Mouse (Mus musculus) neural tube, embryonic 11.5 days (tissue): ENCODE results near the gene Dlgap1. TPM values are rescaled to one million over a fixed set of nuclear protein-coding genes. Genes with fewer than 3 reads are reported as not detected.

Experiments used
- ATAC-seq: fragments of 200-750 bp; cut with Nextera tagmentation; 2 replicates; pipeline ENCODE4 v1.8.0; 2017; ENCODE audit warnings: moderate number of reproducible peaks, mild to moderate bottlenecking, moderate TSS enrichment, moderate library complexity; ENCODE audit not compliant: insufficient read depth, low FRiP score, low TSS enrichment
- DNase-seq: peaks from one replicate; pipeline ENCODE4 v3.0.0-alpha.2; 2015; ENCODE audit warnings: low spot score
- H3K27ac ChIP-seq: fragments of 300-500 bp; sonication (generic); 2 replicates; pipeline ENCODE4 v1.5.1; 2014; ENCODE audit warnings: low read depth, mild to moderate bottlenecking, low read length
- H3K27me3 ChIP-seq: fragments of 300-500 bp; sonication (generic); 2 replicates; pipeline ENCODE4 v1.6.1; 2014; ENCODE audit warnings: mild to moderate bottlenecking, low read length, mixed read lengths; ENCODE audit not compliant: control insufficient read depth, insufficient read depth
- H3K36me3 ChIP-seq: fragments of 300-500 bp; sonication (generic); 2 replicates; pipeline ENCODE4 v1.6.1; 2014; ENCODE audit warnings: mild to moderate bottlenecking, low read length, moderate library complexity, mixed read lengths; ENCODE audit not compliant: control insufficient read depth, insufficient read depth
- H3K4me1 ChIP-seq: fragments of 300-500 bp; sonication (generic); 2 replicates; pipeline ENCODE4 v1.6.1; 2014; ENCODE audit warnings: low read length, mixed read lengths; ENCODE audit not compliant: control insufficient read depth, insufficient read depth
- H3K4me2 ChIP-seq: fragments of 300-500 bp; sonication (generic); 2 replicates; pipeline ENCODE4 v1.6.1; 2014; ENCODE audit warnings: low read depth, mild to moderate bottlenecking, moderate library complexity
- H3K4me3 ChIP-seq: fragments of 300-500 bp; sonication (generic); 2 replicates; pipeline ENCODE4 v1.5.1; 2014; ENCODE audit warnings: low read depth, low read length
- H3K9ac ChIP-seq: fragments of 300-500 bp; sonication (generic); 2 replicates; pipeline ENCODE4 v1.6.1; 2014; ENCODE audit warnings: mild to moderate bottlenecking, low read length
- H3K9me3 ChIP-seq: fragments of 300-500 bp; sonication (generic); 2 replicates; pipeline ENCODE4 v1.6.1; 2016; ENCODE audit warnings: low read length; ENCODE audit not compliant: control insufficient read depth
- WGBS: fragments of 180-500 bp; shearing (Covaris S2); extraction: QIAGEN DNeasy Blood & Tissue Kit; methylation state at CpG from one replicate; pipeline ENCODE4 v1.1.7; 2014; 5-methylcytosine and 5-hydroxymethylcytosine counted together
- polyA plus RNA-seq: library from polyadenylated mRNA; unstranded; fragments of >200 nt; fragmentation: Nextera tagmentation; extraction: Ambion mirVana; gene quantifications from 2 replicates; pipeline ENCODE4 v1.2.1, GENCODE M21; 2014

Dlgap1 gene
- polyA plus RNA-seq, 1 experiment from 2014 or later = 5.9 TPM

DNA sequence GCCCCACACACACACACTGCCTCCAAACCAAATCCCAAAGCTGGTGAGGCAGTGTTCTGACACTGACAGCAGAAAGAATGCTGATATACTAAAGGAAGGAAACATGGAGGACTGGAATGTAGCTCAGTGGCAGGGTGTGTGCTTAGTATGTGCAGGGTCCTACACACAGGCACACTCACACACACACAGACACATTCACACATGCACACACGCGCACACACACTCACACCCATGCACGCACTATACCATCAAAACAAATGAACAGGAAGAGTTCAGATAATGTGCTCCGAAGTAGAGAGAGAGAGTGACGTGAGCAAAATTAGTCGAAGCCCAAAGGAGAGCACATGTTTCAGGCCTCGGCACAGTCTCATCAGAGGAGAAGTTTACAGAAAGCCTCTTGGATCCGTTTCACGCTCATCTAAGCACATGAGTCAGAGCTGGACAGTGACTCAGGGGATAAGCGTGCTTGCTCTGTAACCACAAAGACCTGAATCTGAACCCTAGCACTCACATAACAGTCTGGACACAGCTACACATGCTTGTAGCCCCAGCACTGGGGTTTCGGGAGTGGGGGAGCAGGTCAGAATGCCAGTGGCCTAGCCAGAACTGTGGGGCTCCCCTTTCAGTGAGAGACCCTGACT lies 750.9 kb downstream of the Dlgap1 start:
- Histone ChIP-seq H3K4me1 (peaks cover 3% of the 10 kb centered on the region; the same call in 1 of the 2 replicates), H3K36me3 (no peaks in the 10 kb centered on the region), H3K9ac (no peak overlapping the region), H3K4me2 (no peak overlapping the region), H3K27ac (no peak overlapping the region), H3K9me3 (no peaks in the 10 kb centered on the region), H3K4me3 (no peak overlapping the region), H3K27me3 (no peaks in the 10 kb centered on the region)
- 86% methylated on average over 11 of the region's 11 CpGs for WGBS
- DNase-seq (no peak), ATAC-seq (no peak)

DNA sequence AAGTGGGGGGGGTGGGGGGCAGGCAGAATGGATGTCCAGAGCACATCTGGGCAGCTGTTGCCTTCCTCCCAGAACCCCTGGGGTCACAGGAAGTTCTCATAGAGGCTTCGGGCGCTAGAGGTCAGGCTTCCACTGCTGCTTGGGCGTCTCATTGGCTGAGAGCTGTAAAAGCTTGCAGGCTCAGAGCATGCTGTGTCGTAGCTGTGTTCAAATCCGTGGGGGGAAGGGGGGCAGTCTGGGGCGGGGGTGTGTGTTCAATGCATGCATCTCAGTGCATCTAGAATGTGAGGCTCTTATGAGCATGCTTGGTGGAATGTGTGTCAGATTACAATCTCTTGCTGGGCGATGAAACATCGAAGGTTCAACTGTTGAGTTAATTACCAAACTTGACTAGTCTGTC lies 751.9 kb downstream of the Dlgap1 start:
- no peak overlapping the region for H3K4me3 ChIP-seq
- no peak overlapping the region for H3K27ac ChIP-seq
- peak; percentile 23 for DNase-seq
- no peaks in the 10 kb centered on the region for H3K9me3 ChIP-seq
- H3K9ac ChIP-seq = no peak overlapping the region
- H3K4me1 ChIP-seq = peaks cover 3% of the 10 kb centered on the region; the same call in 1 of the 2 replicates
- no peak overlapping the region for H3K4me2 ChIP-seq
- WGBS = 29% methylated on average over 8 of the region's 8 CpGs
- ATAC-seq = no peak
- H3K36me3 ChIP-seq = no peaks in the 10 kb centered on the region
- no peaks in the 10 kb centered on the region for H3K27me3 ChIP-seq

DNA sequence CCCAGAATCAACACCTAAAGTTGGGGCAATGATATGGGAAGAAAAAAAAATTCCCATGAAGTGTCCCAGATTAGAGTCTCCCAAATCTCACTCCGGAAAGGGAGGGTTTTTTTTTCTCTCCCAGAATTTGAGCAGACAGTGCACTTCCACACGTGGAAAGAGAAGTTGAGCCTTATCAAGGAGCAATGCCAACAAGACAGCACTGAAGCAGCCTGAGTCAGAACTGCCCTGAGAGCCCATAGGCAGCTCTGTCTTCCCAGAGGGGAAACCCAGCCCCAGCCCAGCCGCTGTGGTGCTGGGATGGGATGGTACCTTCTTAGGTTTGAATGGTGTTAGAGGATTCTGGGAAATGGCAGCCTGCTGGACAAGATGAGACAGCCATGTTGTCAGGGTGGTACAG lies 753.3 kb downstream of the Dlgap1 start:
- Histone ChIP-seq H3K36me3 (no peaks in the 10 kb centered on the region), H3K9ac (no peak overlapping the region), H3K9me3 (no peaks in the 10 kb centered on the region), H3K4me1 (peaks cover 3% of the 10 kb centered on the region; the same call in 1 of the 2 replicates), H3K27me3 (no peaks in the 10 kb centered on the region), H3K4me3 (no peak overlapping the region), H3K27ac (no peak overlapping the region), H3K4me2 (no peak overlapping the region)
- WGBS = 90% methylated on average over 3 of the region's 3 CpGs
- no peak for ATAC-seq
- DNase-seq = no peak

DNA sequence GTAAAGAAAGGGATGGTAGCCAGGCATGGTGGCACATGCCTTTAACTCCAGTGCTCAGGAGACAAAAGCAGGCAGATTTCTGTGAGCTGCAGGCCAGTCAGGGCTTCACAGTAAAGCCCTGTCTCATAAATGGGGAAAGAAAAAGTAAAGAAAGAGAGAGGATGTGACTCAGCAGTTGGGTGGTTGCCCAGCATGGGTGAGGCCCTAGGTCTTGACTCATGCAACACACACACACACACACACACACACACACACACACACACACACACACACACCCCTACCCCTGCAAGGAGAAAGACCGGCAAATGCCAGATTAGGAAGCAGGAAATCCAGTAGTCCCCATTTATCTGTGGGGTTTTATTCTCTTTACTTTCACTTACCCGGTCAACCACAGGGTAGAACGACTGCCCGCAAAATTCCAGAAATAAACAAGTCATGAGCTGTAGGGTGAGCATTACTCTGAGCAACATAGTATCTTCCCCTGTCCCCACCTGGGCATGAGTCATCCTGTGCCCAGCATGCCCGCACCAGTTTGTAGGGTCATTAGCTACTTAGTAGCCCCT lies 759.9 kb downstream of the Dlgap1 start:
- Histone ChIP-seq H3K27ac (no peak overlapping the region), H3K4me2 (no peak overlapping the region), H3K4me1 (no peaks in the 10 kb centered on the region), H3K27me3 (no peaks in the 10 kb centered on the region), H3K4me3 (no peak overlapping the region), H3K9ac (no peak overlapping the region), H3K9me3 (no peaks in the 10 kb centered on the region), H3K36me3 (no peaks in the 10 kb centered on the region)
- DNase-seq (no peak), ATAC-seq (no peak)
- 92% methylated on average over 5 of the region's 5 CpGs for WGBS

DNA sequence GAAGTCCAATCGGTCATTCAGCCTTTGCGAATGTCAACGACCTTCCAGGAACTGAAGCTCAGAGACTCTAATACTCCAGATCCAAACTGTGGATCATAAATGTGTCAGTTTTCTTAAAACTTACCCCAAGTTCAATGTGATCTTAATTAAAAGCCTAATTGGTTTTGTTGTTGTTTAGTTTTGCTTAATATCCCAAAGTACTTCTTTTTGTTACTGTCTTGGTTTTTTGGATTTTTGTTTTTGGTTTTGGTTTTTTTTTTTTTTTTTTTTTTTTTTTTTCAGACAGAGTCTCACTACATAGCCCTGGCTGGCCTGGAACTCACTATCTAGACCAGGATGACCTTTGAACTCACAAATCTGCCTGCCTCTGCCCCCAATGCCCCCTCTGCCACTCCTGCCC lies 765.9 kb downstream of the Dlgap1 start:
- no peak overlapping the region for H3K27ac ChIP-seq
- no peaks in the 10 kb centered on the region for H3K27me3 ChIP-seq
- DNase-seq (no peak), ATAC-seq (no peak)
- H3K9ac ChIP-seq = no peak overlapping the region
- no peak overlapping the region for H3K4me2 ChIP-seq
- no peak overlapping the region for H3K4me3 ChIP-seq
- WGBS = 94% methylated on average over 3 of the region's 3 CpGs
- H3K9me3 ChIP-seq = no peaks in the 10 kb centered on the region
- no peaks in the 10 kb centered on the region for H3K36me3 ChIP-seq
- H3K4me1 ChIP-seq = peaks cover 7% of the 10 kb centered on the region; the same call in 1 of the 2 replicates

DNA sequence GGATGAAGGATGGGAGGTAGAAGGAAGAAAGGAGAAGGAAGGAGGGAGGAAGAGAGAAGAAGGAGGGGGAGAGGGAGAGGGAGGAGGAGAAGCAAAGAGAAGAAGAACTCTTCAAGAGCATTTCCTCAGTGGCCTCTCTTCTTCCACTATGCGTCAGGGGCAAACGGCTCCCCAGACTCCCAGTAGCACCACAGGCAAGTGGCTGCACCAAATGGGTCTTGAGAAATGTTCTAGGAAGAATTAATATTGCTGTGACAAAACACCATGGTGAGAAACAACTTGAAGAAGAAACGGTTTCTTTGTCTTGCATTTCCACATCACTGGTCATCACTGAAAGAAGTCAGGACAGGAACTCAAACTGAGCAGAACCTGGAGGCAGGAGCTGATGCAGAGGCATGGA lies 766.5 kb downstream of the Dlgap1 start:
- Histone ChIP-seq H3K36me3 (no peaks in the 10 kb centered on the region), H3K4me3 (no peak overlapping the region), H3K4me2 (no peak overlapping the region), H3K27me3 (no peaks in the 10 kb centered on the region), H3K27ac (no peak overlapping the region), H3K4me1 (peaks cover 7% of the 10 kb centered on the region; the same call in 1 of the 2 replicates), H3K9ac (no peak overlapping the region), H3K9me3 (no peaks in the 10 kb centered on the region)
- WGBS = 77% methylated on average over 3 of the region's 3 CpGs
- ATAC-seq = no peak
- no peak for DNase-seq

DNA sequence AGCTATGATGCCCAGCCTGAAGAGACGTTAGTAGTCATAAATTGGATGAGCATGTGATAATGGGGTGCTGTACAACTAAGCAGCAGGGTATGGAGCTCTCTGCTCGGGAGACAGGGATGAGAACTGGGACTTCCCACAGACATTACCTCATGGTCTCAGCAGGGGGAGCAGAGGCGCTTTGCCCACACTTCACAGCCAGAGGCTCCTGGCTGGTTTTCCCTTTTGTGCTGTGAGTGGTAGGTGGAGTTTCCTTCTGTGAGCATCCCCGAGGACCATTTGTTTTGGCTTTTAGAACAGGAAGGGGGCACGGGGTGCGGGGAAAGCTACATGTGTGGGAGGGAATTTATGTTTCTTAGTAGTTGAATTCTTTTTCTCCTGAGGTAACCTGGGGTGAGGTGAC lies 768.6 kb downstream of the Dlgap1 start:
- DNase-seq (peak; percentile 71), ATAC-seq (peak; percentile 60)
- Histone ChIP-seq H3K4me3 (peak overlapping the region; percentile 16; the same call in 1 of the 2 replicates), H3K9ac (peak overlapping the region; percentile 22), H3K27me3 (no peaks in the 10 kb centered on the region), H3K36me3 (no peaks in the 10 kb centered on the region), H3K4me1 (peaks cover 7% of the 10 kb centered on the region; the same call in 1 of the 2 replicates), H3K9me3 (no peaks in the 10 kb centered on the region), H3K27ac (no peak overlapping the region), H3K4me2 (peak overlapping the region; percentile 40)
- WGBS = 2% methylated on average over 6 of the region's 6 CpGs

DNA sequence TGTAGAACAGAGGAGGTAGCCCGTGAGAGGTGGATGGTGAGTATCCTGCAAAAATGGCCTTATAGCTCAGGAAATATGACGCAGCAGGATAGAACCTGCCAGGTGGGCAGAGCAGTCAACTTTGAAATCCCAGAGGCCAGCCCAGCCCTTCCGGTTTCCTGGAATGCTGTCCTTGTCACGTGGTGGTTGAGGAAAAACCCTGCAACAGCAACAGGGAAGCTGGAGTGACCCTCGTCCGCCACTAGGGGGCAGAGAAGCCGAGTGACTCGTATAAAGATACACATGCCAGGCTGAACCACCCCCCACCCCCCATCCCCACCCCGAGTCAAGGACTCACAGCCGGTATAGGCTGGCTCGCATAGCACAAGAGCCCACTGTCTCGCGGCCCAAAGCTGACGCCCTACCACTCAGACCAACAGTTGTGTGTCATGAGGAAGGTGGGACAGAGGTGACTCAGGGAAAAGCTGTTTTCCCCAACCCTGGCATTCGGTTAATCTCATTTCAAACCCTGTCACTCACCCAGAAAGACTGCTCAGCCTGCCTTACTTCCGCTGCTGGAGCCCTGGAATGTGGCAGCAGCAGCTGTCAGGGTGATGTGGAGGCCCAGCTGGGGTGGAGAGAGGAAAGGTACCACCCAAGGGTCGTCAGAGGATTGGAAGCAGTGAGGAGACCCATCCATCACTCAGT lies 769.4 kb downstream of the Dlgap1 start:
- Histone ChIP-seq H3K4me3 (peak overlapping the region; percentile 16; the same call in 1 of the 2 replicates), H3K9me3 (no peaks in the 10 kb centered on the region), H3K4me2 (peak overlapping the region; percentile 40), H3K36me3 (no peaks in the 10 kb centered on the region), H3K27me3 (no peaks in the 10 kb centered on the region), H3K9ac (peak overlapping the region; percentile 39; the same call in 1 of the 2 replicates), H3K27ac (no peak overlapping the region), H3K4me1 (peaks cover 7% of the 10 kb centered on the region; the same call in 1 of the 2 replicates)
- peak; percentile 86 for ATAC-seq
- peak; percentile 87 for DNase-seq
- 4% methylated on average over 17 of the region's 17 CpGs for WGBS
